Mouse (Mus musculus) liver, adult (tissue): ENCODE measurements around the gene Olfr998.
"Not testable (repeated sequence)": the region's sequence is repeated elsewhere in the genome, so short reads cannot be mapped to it uniquely, and the experiment has no call there.

Source experiments
- GATA4 ChIP-seq: IDR thresholded peaks from 2 replicates; pipeline ENCODE4 v1.6.1; 2014; ENCODE audit warnings: mild to moderate bottlenecking, low read length; ENCODE audit not compliant: insufficient replicate concordance

Gene Olfr998

DNA sequence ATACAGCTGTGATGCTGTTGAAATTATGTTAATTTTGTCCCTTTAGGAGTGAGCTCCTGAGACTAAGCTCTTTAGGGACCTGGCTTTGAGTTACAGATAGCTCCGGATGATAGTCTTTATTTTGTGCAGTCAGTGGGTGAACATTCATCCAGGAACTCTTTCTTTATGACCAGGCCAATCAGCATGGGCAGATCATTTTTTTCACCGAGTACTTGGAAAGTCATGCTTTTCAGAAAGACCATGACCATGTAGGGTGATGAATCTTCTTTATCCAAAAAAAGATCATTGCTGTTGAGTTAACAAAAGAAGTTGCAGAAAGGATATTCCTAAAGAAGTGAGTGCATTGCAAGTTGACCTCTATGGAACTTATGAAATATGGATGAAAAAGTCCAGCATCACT lies at the start of gene Olfr998:
TSS of gene Olfr998 (plus strand) at position 301 of the 400 bp plus-strand sequence.
- not testable (repeated sequence) for TF ChIP-seq GATA4

DNA sequence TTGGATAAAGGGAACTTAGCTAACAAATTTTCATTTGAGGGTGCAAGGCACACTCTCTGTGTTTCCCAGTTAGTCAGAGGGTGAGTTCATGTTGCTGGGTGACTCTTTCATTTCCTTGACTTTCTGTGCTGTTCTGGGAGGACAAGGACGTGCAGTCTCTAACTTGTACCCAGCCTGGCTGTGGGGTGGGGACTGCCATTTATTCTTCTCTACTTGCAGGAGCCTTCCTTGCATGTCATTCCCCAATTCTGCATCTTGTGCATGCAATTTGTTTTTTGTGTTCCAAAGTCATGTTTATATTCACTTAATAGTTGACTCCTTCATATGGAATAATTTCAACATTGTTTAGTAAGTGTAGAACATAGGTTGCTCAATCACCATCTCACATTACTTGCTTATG lies 33.9 kb upstream of the Olfr998 start:
- TF ChIP-seq GATA4: no peak

DNA sequence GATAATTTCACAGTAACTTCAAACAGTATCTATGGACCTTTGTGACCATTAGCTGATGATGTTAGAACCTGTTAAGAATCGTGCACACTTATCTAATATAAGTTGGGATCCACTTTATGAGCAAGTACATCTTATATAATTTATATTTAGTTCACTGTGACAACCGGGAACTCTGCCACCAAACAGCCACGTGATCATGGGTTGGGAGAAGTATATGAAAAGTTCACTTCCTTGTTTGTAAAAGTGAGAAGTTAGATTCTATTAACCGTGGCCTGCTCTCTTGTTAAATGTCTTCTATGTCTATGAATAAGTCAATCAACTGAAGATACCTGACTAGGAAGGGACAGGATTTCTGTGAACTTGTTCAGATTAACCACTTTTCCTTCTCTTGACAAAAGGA lies 28.5 kb upstream of the Olfr998 start:
- no peak for TF ChIP-seq GATA4

DNA sequence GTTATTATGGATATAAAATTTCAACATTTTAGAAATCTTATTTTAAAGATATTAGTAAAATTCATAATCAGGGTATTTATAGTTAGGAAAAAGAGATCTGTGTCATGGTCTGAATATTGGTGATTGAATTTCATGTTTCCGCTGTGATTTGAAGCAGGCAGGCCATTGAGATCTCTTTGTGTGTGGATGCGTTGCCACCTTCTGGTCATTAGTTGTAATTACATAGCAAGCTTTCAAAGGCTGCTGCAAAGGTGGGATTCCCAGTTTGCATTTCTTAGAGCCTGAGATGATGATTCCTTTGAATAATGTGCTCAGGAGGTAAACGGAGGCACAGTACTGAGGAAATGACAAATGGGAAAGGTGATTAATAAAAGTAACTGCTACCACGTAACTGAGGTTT lies 27.6 kb upstream of the Olfr998 start:
- TF ChIP-seq GATA4: no peak

DNA sequence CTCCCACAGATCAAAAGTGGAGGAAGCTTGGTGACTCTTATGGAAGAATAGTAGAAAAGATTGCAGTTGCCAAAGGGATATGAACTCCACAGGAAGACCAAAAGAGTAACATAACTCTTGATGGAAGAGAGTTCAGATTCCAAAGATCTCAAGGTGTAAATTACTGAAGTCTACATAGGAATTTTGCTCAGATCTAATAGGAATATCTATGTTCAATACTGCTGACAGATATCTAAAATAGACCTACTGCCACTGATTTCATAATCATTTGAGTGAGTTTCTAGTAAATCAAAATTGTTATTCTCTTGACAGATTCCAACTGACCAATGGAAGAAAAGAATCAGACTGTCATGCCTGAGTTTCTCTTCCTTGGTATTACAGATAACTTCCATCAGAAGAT lies 9.8 kb upstream of the Olfr998 start, which contains the start of gene Olfr996:
TSS of gene Olfr996 (plus strand) at position 301 of the 400 bp plus-strand sequence.
- TF ChIP-seq GATA4: no peak

DNA sequence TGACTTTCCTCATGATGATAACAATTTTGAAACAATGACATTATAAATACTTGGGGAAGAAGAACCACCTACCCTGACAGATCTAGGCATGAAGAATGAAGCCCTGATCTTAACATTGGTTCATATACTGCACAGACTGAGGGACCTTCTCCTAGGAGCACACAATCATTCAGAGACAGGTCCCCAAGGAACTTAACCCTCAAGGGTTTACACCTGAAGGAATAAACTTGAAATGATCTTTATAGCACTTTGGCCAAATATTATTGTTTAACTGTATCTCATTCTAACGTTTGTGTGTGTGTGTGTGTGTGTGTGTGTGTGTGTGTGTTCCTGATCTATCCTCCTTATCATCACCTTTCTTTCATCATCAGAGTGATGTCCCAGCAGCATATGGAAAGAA lies 23.1 kb downstream of the Olfr998 start, which contains the start of gene Olfr1000:
TSS of gene Olfr1000 (minus strand) at position 101 of the 400 bp plus-strand sequence.
- TF ChIP-seq GATA4: no peak
